Mouse (Mus musculus) neural tube, embryonic 14.5 days (tissue): Measurements from ENCODE around the gene H2-Ke6. TPM values are rescaled to one million over a fixed set of nuclear protein-coding genes. Genes with fewer than 3 reads are reported as not detected.
"Not testable (repeated sequence)": the region's sequence is repeated elsewhere in the genome, so short reads cannot be mapped to it uniquely, and the experiment has no call there.

Experiments
- ATAC-seq: fragments of 200-750 bp; cut with Nextera tagmentation; 2 replicates; pipeline ENCODE4 v1.8.0; 2017; ENCODE audit warnings: low read depth, mild to moderate bottlenecking, moderate TSS enrichment, moderate library complexity
- H3K27ac ChIP-seq: fragments of 300-500 bp; sonication (generic); 2 replicates; pipeline ENCODE4 v1.5.1; 2014; ENCODE audit warnings: low read depth, mild to moderate bottlenecking, control low read depth, low read length, moderate library complexity, mixed read lengths
- H3K27me3 ChIP-seq: fragments of 300-500 bp; sonication (generic); 2 replicates; pipeline ENCODE4 v1.6.1; 2014; ENCODE audit warnings: low read length; ENCODE audit not compliant: control insufficient read depth, insufficient read depth
- H3K36me3 ChIP-seq: fragments of 300-500 bp; sonication (generic); 2 replicates; pipeline ENCODE4 v1.6.1; 2014; ENCODE audit warnings: low read length, mixed read lengths; ENCODE audit not compliant: control insufficient read depth, insufficient read depth
- H3K4me1 ChIP-seq: fragments of 300-500 bp; sonication (generic); 2 replicates; pipeline ENCODE4 v1.6.1; 2014; ENCODE audit warnings: low read length; ENCODE audit not compliant: control insufficient read depth, insufficient read depth
- H3K4me2 ChIP-seq: fragments of 300-500 bp; sonication (generic); 2 replicates; pipeline ENCODE4 v1.6.1; 2014; ENCODE audit warnings: mild to moderate bottlenecking, low read depth, low read length, control low read depth
- H3K4me3 ChIP-seq: fragments of 300-500 bp; sonication (generic); 2 replicates; pipeline ENCODE4 v1.5.1; 2014; ENCODE audit warnings: low read depth, low read length, control low read depth, mixed read lengths
- H3K9ac ChIP-seq: fragments of 300-500 bp; sonication (generic); replicated peaks from 2 replicates; pipeline ENCODE4 v1.6.1; 2014; ENCODE audit warnings: low read depth, mild to moderate bottlenecking, control low read depth, low read length, mixed read lengths
- H3K9me3 ChIP-seq: fragments of 300-500 bp; sonication (generic); 2 replicates; pipeline ENCODE4 v1.6.1; 2016; ENCODE audit warnings: low read length; ENCODE audit not compliant: control insufficient read depth
- WGBS: fragments of 180-500 bp; shearing (Covaris S2); extraction: QIAGEN DNeasy Blood & Tissue Kit; methylation state at CpG from one replicate; pipeline ENCODE4 v1.1.7; 2014; 5-methylcytosine and 5-hydroxymethylcytosine counted together
- polyA plus RNA-seq: library from polyadenylated mRNA; unstranded; fragments of >200 nt; fragmentation: Nextera tagmentation; extraction: Ambion mirVana; gene quantifications from 2 replicates; pipeline ENCODE4 v1.2.1, GENCODE M21; 2014

The H2-Ke6 gene
- polyA plus RNA-seq, 1 experiment from 2014 or later: 72.1 TPM

- 34% methylated on average over 10 of the region's 10 CpGs for WGBS
- Histone ChIP-seq H3K9ac (no peak overlapping the region), H3K4me1 (no peaks in the 10 kb centered on the region), H3K27me3 (no peaks in the 10 kb centered on the region), H3K36me3 (no peaks in the 10 kb centered on the region), H3K27ac (no peak overlapping the region), H3K9me3 (no peaks in the 10 kb centered on the region), H3K4me2 (no peak overlapping the region), H3K4me3 (no peak overlapping the region)
- ATAC-seq: peak; percentile 46; the same call in 1 of the 2 replicates
These were observed 35.8 kb downstream of the H2-Ke6 start for GRCm38 (mm10) chr17:33991788-33992664.

- ATAC-seq, H3K27ac ChIP-seq: not testable (repeated sequence)
- WGBS: 11% methylated on average over 8 of the region's 8 CpGs
These were observed 45.7 kb downstream of the H2-Ke6 start for GRCm38 (mm10) chr17:33982136-33982535.

GRCm38 (mm10) chr17:33981192-33981909 lies 46.5 kb downstream of the H2-Ke6 start:
- Histone ChIP-seq H3K27ac (peak overlapping the region; percentile 88), H3K9ac (peak overlapping the region; percentile 47; the same call in 1 of the 2 replicates), H3K4me3 (peak overlapping the region; percentile 38), H3K4me2 (peak overlapping the region; percentile 43)
- peak; percentile 96 for ATAC-seq
- not testable (repeated sequence) for H3K27me3 ChIP-seq, H3K4me1 ChIP-seq, H3K36me3 ChIP-seq, H3K9me3 ChIP-seq
- WGBS: under 1% methylated on average over 27 of the region's 27 CpGs

More at GRCm38 (mm10) chr17:33982136-33982535, 45.7 kb downstream of the H2-Ke6 start:
- not testable (repeated sequence) for H3K9me3 ChIP-seq, H3K27me3 ChIP-seq, H3K4me1 ChIP-seq, H3K9ac ChIP-seq, H3K36me3 ChIP-seq
- Histone ChIP-seq H3K4me3 (0 out of 2 replicates have a peak overlapping the region, but pooled peaks have one; percentile 38), H3K4me2 (peak overlapping the region; percentile 43)

GRCm38 (mm10) chr17:33980181-33981035 lies 47.5 kb downstream of the H2-Ke6 start:
- no peaks in the 10 kb centered on the region for H3K36me3 ChIP-seq
- no peak overlapping the region for H3K4me3 ChIP-seq
- no peak overlapping the region for H3K4me2 ChIP-seq
- H3K9ac ChIP-seq: peak overlapping the region; percentile 37; the same call in 1 of the 2 replicates
- ATAC-seq: peak; percentile 4; the same call in 1 of the 2 replicates
- 77% methylated on average over 19 of the region's 19 CpGs for WGBS
- 0 out of 2 replicates have a peak, but pooled peaks cover 4% of the 10 kb centered on the region for H3K4me1 ChIP-seq
- H3K27ac ChIP-seq: 0 out of 2 replicates have a peak overlapping the region, but pooled peaks have one; percentile 34
- peaks cover 9% of the 10 kb centered on the region for H3K27me3 ChIP-seq
- no peaks in the 10 kb centered on the region for H3K9me3 ChIP-seq

- Histone ChIP-seq H3K9ac (no peak overlapping the region), H3K4me3 (no peak overlapping the region), H3K27me3 (peaks cover 9% of the 10 kb centered on the region), H3K36me3 (no peaks in the 10 kb centered on the region), H3K4me1 (0 out of 2 replicates have a peak, but pooled peaks cover 4% of the 10 kb centered on the region), H3K4me2 (no peak overlapping the region), H3K27ac (no peak overlapping the region), H3K9me3 (no peaks in the 10 kb centered on the region)
- ATAC-seq: no peak
- WGBS: 77% methylated on average over 6 of the region's 6 CpGs
These were observed 48.3 kb downstream of the H2-Ke6 start for GRCm38 (mm10) chr17:33979512-33980050.

DNA sequence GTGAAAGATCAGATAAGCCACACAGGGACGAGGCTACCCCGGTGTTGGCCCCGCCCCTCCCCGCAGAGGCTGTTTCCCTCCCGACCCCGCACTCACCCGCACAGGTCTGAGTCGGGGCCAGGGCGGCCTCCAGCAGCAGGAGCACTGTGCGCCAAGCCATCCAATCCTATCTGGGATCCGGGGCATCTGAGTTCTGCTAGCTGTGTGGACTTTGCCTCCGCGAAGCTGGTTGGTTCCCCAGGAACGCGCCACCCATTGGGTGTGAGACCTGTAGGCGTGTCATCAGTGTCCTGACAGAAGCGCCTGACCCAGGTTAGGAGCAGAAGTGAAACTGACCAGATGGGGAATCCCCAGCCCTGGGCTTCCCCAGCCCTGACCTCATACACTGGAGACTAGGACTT lies 49.2 kb downstream of the H2-Ke6 start:
- no peak overlapping the region for H3K27ac ChIP-seq
- H3K27me3 ChIP-seq: peaks cover 9% of the 10 kb centered on the region
- no peak overlapping the region for H3K9ac ChIP-seq
- H3K9me3 ChIP-seq: no peaks in the 10 kb centered on the region
- ATAC-seq: no peak
- under 1% methylated on average over 16 of the region's 17 CpGs for WGBS
- 0 out of 2 replicates have a peak, but pooled peaks cover 4% of the 10 kb centered on the region for H3K4me1 ChIP-seq
- peak overlapping the region; percentile 40 for H3K4me2 ChIP-seq
- H3K36me3 ChIP-seq: no peaks in the 10 kb centered on the region
- peak overlapping the region; percentile 25 for H3K4me3 ChIP-seq

- Histone ChIP-seq H3K4me2 (peak overlapping the region; percentile 40), H3K27ac (no peak overlapping the region), H3K27me3 (peaks cover 9% of the 10 kb centered on the region), H3K36me3 (no peaks in the 10 kb centered on the region), H3K9ac (no peak overlapping the region), H3K4me3 (peak overlapping the region; percentile 25), H3K4me1 (0 out of 2 replicates have a peak, but pooled peaks cover 4% of the 10 kb centered on the region), H3K9me3 (no peaks in the 10 kb centered on the region)
- WGBS: 2% methylated on average over 57 of the region's 57 CpGs
- no peak for ATAC-seq
These were observed 49.9 kb downstream of the H2-Ke6 start for GRCm38 (mm10) chr17:33977861-33978557.
